Mouse (Mus musculus) heart, postnatal 0 days (tissue): ENCODE results near the gene Snrnp70. TPM values are rescaled to one million over a fixed set of nuclear protein-coding genes. Genes with fewer than 3 reads are reported as not detected.

Source experiments
- ATAC-seq: fragments of 200-750 bp; cut with Nextera tagmentation; 2 replicates; pipeline ENCODE4 v1.8.0; 2017; ENCODE audit warnings: low read depth, moderate number of reproducible peaks, moderate library complexity; ENCODE audit not compliant: insufficient read depth
- DNase-seq: peaks from one replicate; pipeline ENCODE4 v3.0.0-alpha.2; 2016; ENCODE audit warnings: low spot score
- H3K27ac ChIP-seq: fragments of 300-500 bp; sonication (generic); 2 replicates; pipeline ENCODE4 v1.5.1; 2014; ENCODE audit warnings: low read depth, mild to moderate bottlenecking
- H3K27me3 ChIP-seq: fragments of 300-500 bp; sonication (generic); 2 replicates; pipeline ENCODE4 v1.6.1; 2014; ENCODE audit warnings: low read length, mixed read lengths; ENCODE audit not compliant: control insufficient read depth, insufficient read depth
- H3K36me3 ChIP-seq: fragments of 300-500 bp; sonication (generic); replicated peaks from 2 replicates; pipeline ENCODE4 v1.6.1; 2014; ENCODE audit warnings: low read length, mixed read lengths; ENCODE audit not compliant: control insufficient read depth, insufficient read depth
- H3K4me1 ChIP-seq: fragments of 300-500 bp; sonication (generic); 2 replicates; pipeline ENCODE4 v1.6.1; 2014; ENCODE audit warnings: antibody characterized with exemption; ENCODE audit not compliant: control insufficient read depth, insufficient read depth
- H3K4me2 ChIP-seq: fragments of 300-500 bp; sonication (generic); 2 replicates; pipeline ENCODE4 v1.6.1; 2014; ENCODE audit warnings: low read depth, mild to moderate bottlenecking, low read length, moderate library complexity
- H3K4me3 ChIP-seq: fragments of 300-500 bp; sonication (generic); 2 replicates; pipeline ENCODE4 v1.5.1; 2014; ENCODE audit warnings: low read depth, low read length
- H3K9ac ChIP-seq: fragments of 300-500 bp; sonication (generic); replicated peaks from 2 replicates; pipeline ENCODE4 v1.6.1; 2014; ENCODE audit warnings: low read depth, low read length, mixed read lengths
- H3K9me3 ChIP-seq: fragments of 300-500 bp; sonication (generic); replicated peaks from 2 replicates; pipeline ENCODE4 v1.6.1; 2016; ENCODE audit warnings: low read length; ENCODE audit not compliant: control insufficient read depth
- CTCF ChIP-seq: IDR thresholded peaks from 2 replicates; pipeline ENCODE4 v1.5.1; 2016; ENCODE audit warnings: antibody characterized with exemption, control low read depth, low read depth
- EP300 ChIP-seq: IDR thresholded peaks from 2 replicates; pipeline ENCODE4 v1.6.1; 2016; ENCODE audit warnings: antibody characterized with exemption, low read depth
- WGBS: fragments of 180-500 bp; shearing (Covaris S2); extraction: QIAGEN DNeasy Blood & Tissue Kit; methylation state at CpG from one replicate; pipeline ENCODE4 v1.1.7; 2014; 5-methylcytosine and 5-hydroxymethylcytosine counted together
- polyA plus RNA-seq: library from polyadenylated mRNA; unstranded; fragments of >200 nt; fragmentation: Nextera tagmentation; extraction: Ambion mirVana; gene quantifications from 2 replicates; pipeline ENCODE4 v1.2.1, GENCODE M21; 2015
- total RNA-seq: library from RNA; depleted of rRNA; stranded (reverse); fragments of >200 nt; gene quantifications from 2 replicates; pipeline ENCODE4 v1.2.3, GENCODE M21; 2014; ENCODE audit warnings: low replicate concordance; rRNA removed

Gene Snrnp70
- total RNA-seq (141 and 162 TPM in 2 replicates), polyA plus RNA-seq (79.7 and 80.3 TPM in 2 replicates)

GRCm38 (mm10) chr7:45395578-45396336 lies at the start of gene Snrnp70:
Gene Snrnp70, minus strand, starts transcription at chr7:45395742.
- TF ChIP-seq CTCF (no peak), EP300 (no peak)
- no peaks in the 10 kb centered on the region for H3K9me3 ChIP-seq
- peak; percentile 100 for DNase-seq
- peaks cover 19% of the 10 kb centered on the region for H3K4me1 ChIP-seq
- peak within 1 kb of the TSS; percentile 79 for H3K9ac ChIP-seq
- H3K36me3 ChIP-seq: peaks cover 13% of the 10 kb centered on the region
- under 1% methylated on average over 60 of the region's 60 CpGs for WGBS
- peak within 1 kb of the TSS; percentile 95 for H3K4me2 ChIP-seq
- H3K4me3 ChIP-seq: peak within 1 kb of the TSS; percentile 66
- ATAC-seq: peak; percentile 97
- peak within 1 kb of the TSS; percentile 95 for H3K27ac ChIP-seq
- no peaks in the 10 kb centered on the region for H3K27me3 ChIP-seq

DNA sequence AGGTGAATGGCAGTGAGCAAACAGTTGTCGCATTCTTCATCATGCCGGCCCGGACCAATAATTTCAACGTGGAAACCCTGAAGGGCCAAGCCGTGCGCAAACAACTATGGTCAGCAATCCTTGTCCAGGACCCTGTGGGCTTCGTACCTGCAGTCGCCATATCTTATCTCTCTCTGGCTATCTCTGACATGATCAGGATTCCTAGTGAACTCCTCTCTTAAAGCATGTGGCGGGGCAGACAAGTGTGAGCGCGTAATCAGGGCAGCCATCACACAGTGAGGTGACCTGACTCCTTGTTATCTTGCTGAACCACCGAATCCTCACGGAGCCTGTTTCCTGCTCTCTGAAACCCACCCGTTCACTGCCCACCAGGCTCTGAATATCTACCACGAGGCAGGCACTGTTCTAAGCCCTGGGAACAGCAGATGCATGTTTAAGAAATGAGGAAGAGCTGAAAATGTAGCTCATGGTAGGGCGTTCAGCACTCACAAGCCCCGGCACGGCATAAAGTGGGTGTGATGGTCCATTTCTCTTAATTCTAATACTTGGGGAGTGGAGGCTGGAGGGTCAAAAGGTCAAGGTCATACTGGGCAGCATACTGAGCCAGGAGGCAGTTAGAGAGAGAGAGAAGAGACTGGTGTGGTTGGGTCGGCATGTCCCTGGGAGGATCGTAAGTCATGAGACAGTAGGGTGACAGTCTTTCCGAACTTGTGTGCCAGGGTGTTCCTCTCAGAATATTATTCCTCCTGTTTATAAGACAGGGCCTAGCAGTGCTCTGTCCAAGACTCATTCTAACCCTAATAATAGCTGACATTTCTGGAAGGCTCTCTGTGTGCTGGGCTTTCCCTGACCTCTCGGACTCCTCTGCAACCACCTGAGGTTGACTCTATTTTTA lies 48.2 kb upstream of the Snrnp70 start:
- H3K27ac ChIP-seq: no peak overlapping the region
- no peaks in the 10 kb centered on the region for H3K9me3 ChIP-seq
- no peak overlapping the region for H3K4me3 ChIP-seq
- 76% methylated on average over 22 of the region's 22 CpGs for WGBS
- peaks cover 79% of the 10 kb centered on the region for H3K36me3 ChIP-seq
- no peak for DNase-seq
- H3K9ac ChIP-seq: no peak overlapping the region
- no peaks in the 10 kb centered on the region for H3K27me3 ChIP-seq
- H3K4me1 ChIP-seq: no peaks in the 10 kb centered on the region
- H3K4me2 ChIP-seq: no peak overlapping the region
- no peak for ATAC-seq
- no peak for TF ChIP-seq CTCF

DNA sequence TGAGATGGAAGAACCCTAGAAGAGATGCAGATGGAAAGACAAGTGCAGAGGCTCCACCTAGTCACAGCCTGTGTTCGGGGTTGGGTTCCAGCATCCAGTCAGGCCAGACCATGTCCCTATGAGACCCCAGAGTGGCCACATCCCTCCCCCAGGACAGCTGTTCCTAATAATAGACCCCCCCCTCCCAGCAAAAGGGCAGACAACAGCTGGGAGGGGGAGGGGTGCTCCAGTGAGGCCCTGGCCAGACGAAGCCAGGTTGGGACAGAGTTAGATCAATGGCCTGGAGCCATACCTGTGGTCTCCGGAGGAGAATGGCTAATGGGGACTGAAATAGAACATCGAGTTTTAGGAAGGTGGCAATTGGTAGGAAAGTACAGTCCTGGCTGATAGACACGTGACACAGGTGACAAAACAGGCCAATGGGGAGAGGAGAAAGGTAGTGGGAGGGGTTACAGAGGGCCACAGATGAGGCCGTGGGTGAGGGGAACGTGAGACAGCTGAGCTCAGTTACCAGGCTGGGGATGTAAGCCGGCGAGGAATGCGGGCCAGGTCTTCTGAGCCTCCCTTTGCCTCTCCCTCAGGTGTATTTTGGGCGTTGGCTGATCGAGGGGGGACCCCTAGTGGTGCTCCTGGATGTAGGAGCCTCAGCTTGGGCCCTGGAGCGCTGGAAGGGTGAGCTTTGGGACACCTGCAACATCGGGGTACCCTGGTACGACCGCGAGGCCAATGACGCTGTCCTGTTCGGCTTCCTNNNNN lies 42.2 kb upstream of the Snrnp70 start, which contains the start of gene Ruvbl2:
TSS of gene Ruvbl2 (minus strand) at position 576 of the 756 bp plus-strand sequence.
- H3K9me3 ChIP-seq: no peaks in the 10 kb centered on the region
- WGBS: 39% methylated on average over 18 of the region's 19 CpGs
- H3K4me1 ChIP-seq: peaks cover 29% of the 10 kb centered on the region
- H3K27ac ChIP-seq: no peak within 1 kb of the TSS
- H3K27me3 ChIP-seq: no peaks in the 10 kb centered on the region
- H3K9ac ChIP-seq: no peak within 1 kb of the TSS
- no peak within 1 kb of the TSS for H3K4me3 ChIP-seq
- H3K4me2 ChIP-seq: no peak within 1 kb of the TSS; the same call in 1 of the 2 replicates
- ATAC-seq (no peak), DNase-seq (no peak)
- TF ChIP-seq CTCF (peak; percentile 32; the same call in 1 of the 2 replicates), EP300 (no peak)
- peaks cover 30% of the 10 kb centered on the region for H3K36me3 ChIP-seq

DNA sequence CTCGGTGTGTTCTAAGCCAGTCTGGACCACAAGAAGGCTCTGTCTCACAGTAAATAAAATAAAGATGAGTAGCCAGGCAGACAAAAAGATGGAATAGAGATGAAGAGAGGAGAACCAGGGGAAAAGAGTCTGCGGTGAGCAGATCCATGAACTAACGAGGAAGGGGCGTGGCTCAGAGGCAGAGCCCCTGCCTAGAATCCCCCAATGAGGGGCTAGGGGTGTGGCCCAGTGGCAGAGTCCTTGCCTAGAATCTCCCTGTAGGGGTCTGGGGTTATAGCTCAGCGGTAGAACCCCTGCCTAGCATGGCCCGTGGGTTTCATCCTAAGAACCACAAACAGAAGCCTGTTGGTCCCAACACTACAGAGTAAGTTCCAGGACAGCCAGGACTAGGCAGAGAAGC lies 41.5 kb upstream of the Snrnp70 start:
- H3K27me3 ChIP-seq: no peaks in the 10 kb centered on the region
- H3K9me3 ChIP-seq: no peaks in the 10 kb centered on the region
- H3K4me3 ChIP-seq: no peak overlapping the region
- H3K4me2 ChIP-seq: no peak overlapping the region
- no peak overlapping the region for H3K9ac ChIP-seq
- peaks cover 29% of the 10 kb centered on the region for H3K4me1 ChIP-seq
- WGBS: 50% methylated on average over 6 of the region's 6 CpGs
- no peak for DNase-seq
- H3K36me3 ChIP-seq: peaks cover 25% of the 10 kb centered on the region
- TF ChIP-seq EP300: no peak
- no peak for TF ChIP-seq CTCF
- no peak for ATAC-seq
- H3K27ac ChIP-seq: no peak overlapping the region

- H3K9me3 ChIP-seq: no peaks in the 10 kb centered on the region
- H3K4me2 ChIP-seq: peak overlapping the region; percentile 76
- no peak overlapping the region for H3K27ac ChIP-seq
- 76% methylated on average over 5 of the region's 5 CpGs for WGBS
- H3K36me3 ChIP-seq: peaks cover 21% of the 10 kb centered on the region
- H3K27me3 ChIP-seq: no peaks in the 10 kb centered on the region
- no peak overlapping the region for H3K9ac ChIP-seq
- ATAC-seq: no peak
- TF ChIP-seq EP300: no peak
- no peak for TF ChIP-seq CTCF
- peaks cover 29% of the 10 kb centered on the region for H3K4me1 ChIP-seq
- DNase-seq: no peak
- H3K4me3 ChIP-seq: no peak overlapping the region
These were observed 40.9 kb upstream of the Snrnp70 start for GRCm38 (mm10) chr7:45436444-45436843.
